Mouse (Mus musculus): ENCODE data around the gene Sec24d.
"Not testable (repeated sequence)": the region's sequence is repeated elsewhere in the genome, so short reads cannot be mapped to it uniquely, and the experiment has no call there.

The Sec24d gene

DNA sequence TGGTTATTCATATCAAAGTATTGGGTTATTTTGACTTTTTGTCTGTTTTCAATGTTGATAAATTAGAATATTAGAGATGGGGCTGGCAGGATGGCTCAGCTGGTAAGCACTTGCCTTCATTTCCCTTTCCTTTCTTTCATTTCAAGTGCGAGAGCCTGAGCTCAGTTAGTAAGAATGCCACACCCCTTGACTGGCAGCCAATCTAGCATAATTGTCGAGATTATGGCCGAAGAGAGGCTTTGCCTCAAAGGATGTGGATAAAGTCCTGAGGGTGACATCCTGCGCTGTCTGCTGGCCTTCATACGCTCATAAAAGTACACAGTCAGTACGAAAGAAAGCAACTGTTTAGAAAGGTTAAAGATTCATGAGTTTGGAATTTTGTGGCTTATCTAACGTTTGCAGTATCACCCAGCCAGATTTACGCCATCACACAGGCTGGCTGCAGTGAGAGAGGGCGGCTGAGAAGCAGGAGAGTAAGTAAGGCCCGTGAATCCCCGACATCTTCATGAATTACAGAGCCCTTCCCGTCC lies 71.5 kb downstream of the Sec24d start:
- no peak for DNase-seq (ENCODE audit: low spot score)

DNA sequence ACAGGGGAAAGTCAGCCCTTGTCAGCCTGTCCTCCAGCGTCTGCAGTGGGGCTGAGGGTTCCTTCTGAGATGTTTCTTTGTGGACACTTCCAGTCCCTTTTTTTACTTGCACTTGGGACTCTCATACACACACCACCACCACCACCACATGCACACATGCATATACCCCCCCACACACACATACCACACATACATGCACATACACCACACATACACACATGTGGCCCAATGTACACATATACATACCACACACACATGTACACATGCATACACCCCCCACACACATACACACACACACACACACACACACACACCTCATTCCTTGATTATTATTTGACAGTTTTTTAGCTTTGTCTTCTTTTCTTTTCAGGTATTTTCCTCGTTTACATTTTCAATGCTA lies 73.8 kb downstream of the Sec24d start:
- DNase-seq (ENCODE audit: low spot score): no peak

DNA sequence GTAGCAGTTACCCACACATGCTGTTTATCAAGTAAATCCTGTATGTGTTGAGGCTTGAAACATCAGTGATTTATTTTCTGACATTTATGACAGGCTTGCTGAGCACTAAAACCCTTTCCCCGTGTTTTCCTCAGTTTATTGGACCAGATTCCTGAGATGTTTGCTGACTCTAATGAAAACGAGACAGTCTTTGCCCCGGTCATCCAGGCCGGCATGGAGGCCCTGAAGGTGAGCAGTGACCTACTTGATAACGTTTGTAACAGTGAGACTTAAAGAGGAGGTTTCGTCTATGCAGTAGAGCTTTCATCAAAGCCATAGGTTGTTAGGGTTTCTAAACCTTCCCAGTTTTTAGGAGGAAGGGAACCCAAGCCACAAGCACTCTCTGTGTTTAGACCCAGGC lies 76.4 kb downstream of the Sec24d start:
- no peak for DNase-seq (ENCODE audit: low spot score)

DNA sequence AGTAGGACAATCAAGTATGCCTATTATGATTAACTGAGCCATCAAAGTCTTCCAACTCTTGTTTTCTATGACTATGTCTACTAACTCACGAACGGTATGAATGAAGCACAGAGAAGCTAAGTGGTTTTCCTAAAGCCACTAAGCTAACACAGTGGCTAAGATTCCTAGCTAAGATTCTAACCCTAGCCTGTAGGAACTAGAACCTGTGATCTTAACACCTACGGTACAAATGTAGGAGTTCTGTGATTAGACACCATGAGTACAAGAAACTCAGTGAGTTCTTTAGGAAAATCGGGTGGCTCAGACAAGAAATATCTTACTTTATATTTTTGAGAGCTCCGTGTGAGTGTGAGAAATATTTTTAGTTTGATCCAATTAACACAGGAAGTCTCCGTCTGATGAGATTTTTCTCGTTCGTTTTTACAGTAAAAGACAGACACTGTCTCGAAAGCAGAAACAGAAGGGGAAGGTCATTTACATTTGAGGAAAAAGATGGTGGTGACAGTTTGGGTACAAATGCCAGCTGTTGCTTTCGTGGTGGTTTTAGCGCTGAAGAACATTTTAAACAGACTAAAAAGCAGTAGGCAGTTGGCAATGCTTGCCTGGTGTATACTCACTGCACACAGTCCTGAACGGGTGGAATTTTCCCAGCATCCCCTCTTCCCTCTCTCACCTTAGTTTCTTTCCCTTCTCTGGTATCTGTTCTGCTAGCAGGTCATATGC lies 81.0 kb downstream of the Sec24d start:
- DNase-seq (ENCODE audit: low spot score): no peak

DNA sequence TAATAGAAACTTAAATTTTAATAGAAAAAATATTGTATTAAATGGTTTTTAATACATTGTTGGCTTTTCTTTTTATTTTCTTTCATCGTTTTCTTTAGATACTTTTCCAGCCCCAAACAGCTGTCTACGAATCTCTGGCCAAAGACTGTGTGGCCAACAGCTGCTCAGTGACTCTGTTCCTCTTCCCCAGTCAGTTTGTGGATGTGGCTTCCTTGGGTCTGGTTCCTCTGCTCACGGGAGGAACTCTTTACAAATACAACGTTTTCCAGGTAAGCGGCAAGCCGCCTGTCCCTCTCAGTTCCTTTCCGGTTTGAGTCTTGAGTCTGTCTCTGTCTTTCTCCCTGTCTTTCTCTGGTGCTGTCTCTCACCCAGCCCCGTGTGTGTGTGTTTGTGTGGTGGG lies 83.3 kb downstream of the Sec24d start:
- DNase-seq (ENCODE audit: low spot score): no peak

DNA sequence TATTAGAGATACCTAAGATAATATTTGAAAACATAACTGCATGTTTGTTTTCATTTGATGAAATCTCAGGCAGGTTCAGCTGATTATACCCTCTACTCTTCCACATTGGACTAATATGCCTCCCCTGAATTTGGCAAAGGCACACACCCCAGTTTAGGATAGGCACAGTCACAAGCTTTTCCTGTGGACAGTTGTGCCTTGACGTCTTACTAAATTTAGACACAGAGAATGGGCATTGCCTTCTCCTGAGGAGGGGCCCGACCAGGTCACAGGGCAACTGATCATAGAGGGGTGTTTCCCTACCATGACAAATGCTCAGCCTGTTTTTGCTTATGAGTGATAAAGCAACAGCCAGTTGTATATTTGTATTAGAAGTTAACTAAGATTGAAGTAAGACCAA lies 84.3 kb downstream of the Sec24d start:
- no peak for DNase-seq (ENCODE audit: low spot score)

DNA sequence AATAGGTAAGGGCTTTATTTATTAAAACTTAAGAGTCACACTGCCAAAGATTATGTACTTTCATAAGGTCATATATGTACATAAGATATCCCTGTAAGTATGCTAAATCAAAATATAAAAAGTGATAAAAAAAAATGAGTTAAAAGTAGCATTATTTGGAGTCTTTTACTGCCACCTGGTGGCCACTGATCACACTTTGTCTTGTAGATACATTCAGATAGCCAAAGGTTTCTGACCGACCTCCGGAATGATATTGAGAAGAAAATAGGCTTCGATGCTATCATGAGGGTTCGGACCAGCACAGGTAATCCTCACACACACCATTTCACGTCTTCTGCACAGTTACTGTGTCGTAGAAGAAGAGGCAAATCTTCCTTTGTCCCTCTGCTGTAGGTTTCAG lies 85.9 kb downstream of the Sec24d start:
- peak; percentile 36 for DNase-seq (ENCODE audit: low spot score)

DNA sequence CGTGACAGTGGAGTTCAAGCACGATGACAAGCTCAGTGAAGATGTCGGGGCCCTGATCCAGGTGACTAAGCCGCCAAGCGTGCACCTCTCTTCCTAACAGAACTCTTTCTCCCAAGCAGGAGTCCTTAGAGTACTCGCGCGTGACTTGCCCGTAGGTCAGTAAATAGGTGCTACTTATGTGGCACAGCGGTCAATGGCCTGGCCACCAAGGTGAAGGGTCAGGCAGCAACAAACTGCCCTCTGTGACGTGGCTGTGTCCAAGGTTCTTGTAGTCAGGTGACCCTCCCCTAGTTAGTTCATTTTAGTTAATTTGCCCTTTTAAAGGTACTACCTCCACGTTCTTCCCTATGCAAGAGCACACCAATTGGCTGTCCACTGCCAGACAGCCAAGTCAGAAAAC lies 86.4 kb downstream of the Sec24d start:
- DNase-seq (ENCODE audit: low spot score): no peak

DNA sequence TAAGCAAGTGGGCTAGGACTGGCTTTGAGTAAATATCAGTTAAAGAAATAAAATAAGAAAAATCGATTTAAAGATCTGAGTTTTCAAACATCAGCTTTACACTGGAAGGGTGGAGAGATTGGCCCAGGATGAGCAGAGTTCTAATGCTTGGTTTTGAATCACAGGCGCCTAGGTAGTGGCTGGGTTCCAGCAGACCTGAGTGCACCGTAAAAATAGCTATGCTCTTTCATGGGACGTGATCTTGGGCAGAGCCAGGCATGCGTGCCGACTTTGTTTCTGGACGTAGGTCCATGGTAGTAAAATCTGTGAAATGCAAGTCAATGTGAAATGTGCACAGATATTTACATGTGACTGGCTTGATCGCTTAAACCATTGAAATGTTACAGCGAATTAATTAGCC lies 87.1 kb downstream of the Sec24d start:
- no peak for DNase-seq (ENCODE audit: low spot score)

DNA sequence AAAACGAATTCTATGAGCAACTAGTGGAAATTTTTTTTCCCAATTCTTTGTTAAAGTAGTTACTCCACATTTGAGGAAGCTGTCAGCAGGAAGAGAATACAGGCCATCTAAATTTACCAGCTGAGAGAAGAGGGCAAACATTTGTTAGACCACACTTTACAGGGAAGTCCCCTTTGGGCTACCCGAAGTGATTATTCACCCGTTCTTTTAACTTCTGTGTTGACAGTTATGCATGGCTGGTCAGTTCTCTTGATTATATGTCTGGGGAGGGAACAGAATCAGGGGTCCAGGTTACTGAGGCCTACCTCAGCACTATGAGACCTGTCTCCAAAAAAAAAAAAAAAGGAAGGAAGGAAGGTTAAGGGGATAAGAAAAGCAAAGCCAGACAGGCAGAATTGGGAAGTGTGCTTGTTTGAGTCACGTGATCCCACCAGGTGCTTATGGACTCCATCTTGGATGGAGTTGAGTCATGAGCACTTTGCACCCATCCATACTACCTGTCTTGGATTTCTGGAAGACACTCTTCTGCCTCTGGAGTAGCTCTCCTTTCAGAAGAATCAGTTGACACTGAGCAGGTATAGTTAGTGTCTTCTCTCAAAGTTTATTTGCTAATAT lies 89.2 kb downstream of the Sec24d start:
- no peak for DNase-seq (ENCODE audit: low spot score)

DNA sequence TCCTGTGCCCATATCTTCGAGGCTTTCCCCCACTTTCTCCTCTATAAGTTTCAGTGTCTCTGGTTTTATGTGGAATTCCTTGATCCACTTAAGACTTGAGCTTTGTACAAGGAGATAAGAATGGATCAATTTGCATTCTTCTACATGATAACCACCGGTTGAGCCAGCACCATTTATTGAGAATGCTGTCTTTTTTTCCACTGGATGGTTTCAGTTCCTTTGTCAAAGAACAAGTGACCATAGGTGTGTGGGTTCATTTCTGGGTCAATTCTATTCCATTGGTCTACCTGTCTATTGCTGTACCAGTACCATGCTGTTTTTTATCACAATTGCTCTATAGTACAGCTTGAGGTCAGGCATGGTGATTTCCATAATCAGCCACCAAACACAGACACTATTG lies 99.6 kb downstream of the Sec24d start:
- not testable (repeated sequence) for DNase-seq (ENCODE audit: low spot score)

DNA sequence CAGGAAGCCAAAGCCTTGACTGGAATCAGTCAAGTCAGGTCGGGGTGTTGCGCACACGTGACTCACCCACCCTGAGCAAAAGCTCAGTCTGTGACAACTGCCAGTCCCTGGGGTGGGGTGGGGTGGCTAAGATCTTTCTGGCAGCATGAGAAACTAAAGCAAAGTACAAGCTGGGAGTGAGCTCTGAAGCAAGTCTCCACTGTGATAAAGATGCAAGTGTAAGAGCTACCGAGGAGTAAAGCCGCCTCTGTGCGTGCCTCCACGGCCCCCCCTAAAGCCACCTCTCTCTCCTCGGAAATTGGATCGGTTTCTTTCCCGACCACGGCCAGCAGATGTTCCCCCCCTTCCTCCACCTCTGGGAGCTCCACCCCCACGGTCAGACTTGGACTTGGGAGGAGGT lies 101.9 kb downstream of the Sec24d start:
- DNase-seq (ENCODE audit: low spot score): no peak

DNA sequence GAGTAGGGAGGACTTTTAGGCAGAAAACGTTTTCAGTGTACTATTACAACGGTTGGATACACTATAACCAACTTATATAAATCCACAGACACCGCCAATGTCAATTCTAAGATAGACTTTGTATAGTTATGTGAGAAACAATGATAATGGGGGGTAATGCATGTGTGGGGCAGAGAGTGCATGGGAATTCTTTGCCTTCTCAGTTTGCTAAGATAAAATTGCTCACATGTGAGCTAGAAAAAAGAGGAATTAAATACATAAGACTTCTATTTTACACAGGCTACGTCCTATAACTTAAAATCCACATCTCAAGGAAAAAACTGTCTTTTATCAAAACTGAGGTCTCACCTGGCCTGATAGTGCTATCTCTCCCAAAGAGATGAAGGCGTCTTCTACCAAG lies 103.7 kb downstream of the Sec24d start:
- DNase-seq (ENCODE audit: low spot score): no peak

DNA sequence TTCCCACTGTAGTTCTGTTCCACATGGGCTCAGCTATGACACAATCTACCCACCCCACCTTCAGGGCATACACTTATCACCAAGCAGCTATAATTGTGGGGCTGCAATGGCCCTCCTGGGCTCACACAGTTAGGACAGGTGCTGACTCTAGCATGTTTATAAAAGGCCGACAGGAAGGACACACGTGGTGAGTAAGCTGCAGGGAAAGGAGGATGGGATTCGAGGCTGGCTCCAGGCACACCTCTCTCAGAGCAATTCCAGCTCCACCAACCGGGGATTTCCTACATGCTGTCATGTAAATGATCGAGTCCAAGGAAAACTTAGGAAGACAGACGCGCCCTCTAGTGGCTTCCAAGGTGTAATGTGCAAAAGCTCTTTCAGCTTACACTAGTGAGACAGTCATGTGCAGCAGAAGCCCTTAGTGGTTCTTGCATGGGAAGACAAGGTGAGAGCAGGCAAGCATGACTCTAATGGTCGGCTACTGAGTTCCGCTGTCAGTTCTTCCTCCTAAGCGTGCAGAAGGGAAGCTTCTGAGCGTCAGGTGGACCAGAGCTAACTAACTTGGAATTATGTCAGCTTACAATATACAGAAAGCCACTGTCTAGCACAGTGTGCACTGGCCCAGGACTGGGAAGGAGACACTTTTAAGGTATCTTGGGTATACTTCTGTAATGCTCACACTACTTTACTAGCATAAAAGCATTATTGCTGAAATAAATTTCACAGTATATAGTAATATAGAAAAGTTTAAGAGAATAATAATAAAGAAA lies 104.7 kb downstream of the Sec24d start:
- peak; percentile 57 for DNase-seq (ENCODE audit: low spot score)

DNA sequence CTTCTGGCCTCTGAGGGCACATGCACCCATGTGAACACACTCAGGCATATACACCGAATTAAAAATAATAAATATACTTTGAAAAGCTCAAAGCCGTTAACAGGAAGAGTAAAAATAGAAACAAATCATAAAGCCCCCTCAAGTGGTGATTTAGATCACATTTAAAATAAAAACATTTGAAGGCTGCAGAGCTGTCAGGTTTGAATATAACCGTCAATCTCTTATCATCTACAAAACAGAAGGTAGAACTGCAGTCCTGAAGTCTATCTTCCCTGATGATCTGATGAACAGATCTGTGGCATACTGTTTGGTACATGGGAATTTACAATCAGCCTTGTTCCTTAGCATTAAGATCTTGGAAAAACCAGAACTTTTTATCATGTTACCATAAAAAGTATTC lies 109.3 kb downstream of the Sec24d start:
- DNase-seq (ENCODE audit: low spot score): no peak

DNA sequence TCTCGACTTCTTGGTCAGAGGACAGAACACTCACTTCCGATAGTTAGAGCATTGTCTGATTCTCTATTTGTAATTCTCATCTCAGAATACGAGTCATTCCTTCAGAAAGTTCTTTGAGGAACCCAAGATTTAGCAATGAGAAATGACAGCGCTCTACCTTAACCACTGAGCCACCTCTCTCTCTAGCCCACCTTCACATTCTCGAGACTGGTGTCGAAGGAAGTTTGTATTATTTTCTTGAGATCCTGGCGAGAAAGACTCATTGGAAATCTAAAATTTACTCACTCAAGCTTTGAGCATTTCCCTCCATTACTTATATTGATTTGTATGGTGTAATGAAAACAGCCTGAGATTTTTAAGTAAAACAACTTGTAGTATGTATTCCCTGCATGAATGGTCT lies 117.2 kb downstream of the Sec24d start:
- no peak for DNase-seq (ENCODE audit: low spot score)

DNA sequence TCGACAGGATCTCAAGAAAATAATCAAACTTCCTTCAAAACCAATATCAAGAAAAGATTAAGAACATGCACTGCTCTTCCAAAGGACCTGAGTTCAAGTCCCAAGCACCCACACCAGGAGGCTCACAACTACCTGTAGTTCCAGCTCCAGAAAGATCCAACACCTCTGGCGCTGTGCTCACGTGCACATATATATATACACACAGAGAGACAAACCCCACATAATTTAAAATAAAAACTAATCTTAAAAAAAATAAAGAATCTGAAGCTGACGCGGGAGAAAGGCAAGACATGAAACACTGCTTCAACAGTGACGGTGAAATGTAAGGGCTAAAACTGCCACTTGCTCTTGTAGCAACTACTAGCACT lies 117.8 kb downstream of the Sec24d start:
- DNase-seq (ENCODE audit: low spot score): no peak

DNA sequence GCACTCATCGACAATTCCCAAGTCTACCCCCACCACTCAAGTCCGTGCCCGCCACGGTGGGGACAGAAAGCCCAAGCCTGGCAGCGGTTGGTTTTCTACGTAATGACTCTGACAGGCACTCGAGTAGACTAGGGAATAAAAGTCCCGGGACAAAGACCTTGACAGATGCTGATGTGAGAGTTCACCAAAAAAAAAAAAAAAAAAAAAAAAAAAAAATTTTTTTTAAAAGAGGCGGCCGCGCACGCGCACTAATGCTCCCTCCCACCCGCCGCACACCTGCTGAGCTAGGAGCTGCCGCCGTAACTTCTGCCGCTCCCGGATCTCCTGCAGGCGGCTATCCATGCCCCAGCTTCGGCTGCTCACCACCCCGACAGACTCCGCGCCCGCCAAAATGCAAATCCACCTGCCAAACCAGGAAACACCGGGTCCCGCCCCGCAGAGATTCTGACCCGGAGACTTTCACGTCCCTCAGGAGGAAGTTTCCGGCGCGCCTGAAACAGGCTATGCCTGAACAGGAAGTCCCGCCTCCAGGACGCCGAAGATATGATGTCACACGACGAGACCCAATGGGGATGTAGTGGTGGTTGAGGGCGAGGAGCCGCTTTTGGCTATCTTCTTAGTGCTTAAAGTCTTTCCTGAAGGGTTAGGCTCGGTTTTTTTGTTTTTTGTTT lies 118.4 kb downstream of the Sec24d start, which contains the start of gene Mettl14:
TSS of gene Mettl14 (minus strand) at position 623 of the 671 bp plus-strand sequence.
- peak; percentile 91 for DNase-seq (ENCODE audit: low spot score)

DNA sequence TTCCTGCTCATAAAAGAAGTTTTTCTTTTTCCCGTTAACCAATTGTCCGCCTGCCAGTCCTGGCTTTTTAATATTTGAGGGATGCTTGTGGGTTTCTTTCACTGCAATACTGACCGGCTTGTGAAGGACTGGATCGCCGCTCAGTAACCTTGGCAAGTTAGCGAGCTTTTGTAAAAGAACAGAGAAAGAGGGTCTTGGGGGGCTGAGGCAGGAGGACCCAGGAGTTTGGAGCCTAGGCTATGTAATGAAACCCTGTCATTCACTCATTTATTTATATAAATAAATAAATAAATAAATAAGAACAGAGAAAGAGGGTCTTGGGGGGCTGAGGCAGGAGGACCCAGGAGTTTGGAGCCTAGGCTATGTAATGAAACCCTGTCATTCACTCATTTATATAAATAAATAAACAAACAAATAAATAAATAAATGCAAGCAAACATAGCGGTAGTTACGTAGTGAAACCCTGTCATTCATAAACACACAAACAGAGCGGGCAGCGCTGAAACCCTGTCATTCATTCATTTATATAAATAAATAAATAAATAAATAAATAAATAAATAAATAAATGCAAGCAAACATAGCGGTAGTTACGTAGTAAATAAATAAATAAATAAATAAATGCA lies 119.0 kb downstream of the Sec24d start:
- not testable (repeated sequence) for DNase-seq (ENCODE audit: low spot score)

DNA sequence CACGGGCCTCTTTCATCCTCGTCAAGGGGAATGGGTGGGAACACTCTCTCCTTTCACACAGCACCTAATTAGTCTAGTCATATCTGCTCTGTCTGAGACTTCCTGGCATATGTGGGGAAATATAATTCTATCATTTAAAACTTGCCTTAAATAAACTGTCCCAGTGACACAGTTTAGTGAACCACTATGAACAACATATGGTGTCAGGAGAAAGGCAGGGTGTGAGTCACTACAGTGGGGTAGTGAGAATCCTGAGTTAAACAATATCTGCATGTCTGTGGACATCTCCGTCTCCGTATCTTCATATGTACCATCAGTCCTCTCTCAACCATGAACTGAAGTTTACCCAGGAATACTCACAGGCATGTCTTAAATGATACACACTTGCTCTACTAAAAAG lies 123.9 kb downstream of the Sec24d start:
- DNase-seq (ENCODE audit: low spot score): no peak

DNA sequence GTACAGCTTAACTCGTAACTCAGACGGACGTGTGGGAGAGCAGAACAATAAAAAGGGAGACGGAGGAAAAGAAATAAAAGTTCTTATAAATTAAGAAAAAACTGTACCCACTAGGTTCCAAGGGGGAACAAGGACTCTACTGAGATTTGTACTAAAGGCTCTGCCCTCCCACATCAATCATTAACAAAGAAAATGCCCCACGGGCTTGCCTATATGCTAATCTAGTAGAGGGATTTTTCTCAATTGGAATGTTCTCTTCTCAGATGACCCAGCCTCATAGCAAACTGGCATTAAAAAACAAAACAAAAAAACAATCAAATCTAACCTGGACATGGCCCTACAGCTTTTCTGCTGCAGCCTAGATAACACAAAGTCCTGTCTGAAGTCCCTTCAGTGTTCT lies 128.4 kb downstream of the Sec24d start:
- DNase-seq (ENCODE audit: low spot score): no peak

Data from urinary bladder, postnatal 25 days (tissue).